Mouse (Mus musculus) cerebellum, adult 18-20 months (tissue): ENCODE data around the gene Srebf2.

ENCODE experiments used
- DNase-seq, 2 experiments: peaks; one replicate each; pipeline ENCODE4 v3.0.0; 2021

Gene Srebf2

DNA sequence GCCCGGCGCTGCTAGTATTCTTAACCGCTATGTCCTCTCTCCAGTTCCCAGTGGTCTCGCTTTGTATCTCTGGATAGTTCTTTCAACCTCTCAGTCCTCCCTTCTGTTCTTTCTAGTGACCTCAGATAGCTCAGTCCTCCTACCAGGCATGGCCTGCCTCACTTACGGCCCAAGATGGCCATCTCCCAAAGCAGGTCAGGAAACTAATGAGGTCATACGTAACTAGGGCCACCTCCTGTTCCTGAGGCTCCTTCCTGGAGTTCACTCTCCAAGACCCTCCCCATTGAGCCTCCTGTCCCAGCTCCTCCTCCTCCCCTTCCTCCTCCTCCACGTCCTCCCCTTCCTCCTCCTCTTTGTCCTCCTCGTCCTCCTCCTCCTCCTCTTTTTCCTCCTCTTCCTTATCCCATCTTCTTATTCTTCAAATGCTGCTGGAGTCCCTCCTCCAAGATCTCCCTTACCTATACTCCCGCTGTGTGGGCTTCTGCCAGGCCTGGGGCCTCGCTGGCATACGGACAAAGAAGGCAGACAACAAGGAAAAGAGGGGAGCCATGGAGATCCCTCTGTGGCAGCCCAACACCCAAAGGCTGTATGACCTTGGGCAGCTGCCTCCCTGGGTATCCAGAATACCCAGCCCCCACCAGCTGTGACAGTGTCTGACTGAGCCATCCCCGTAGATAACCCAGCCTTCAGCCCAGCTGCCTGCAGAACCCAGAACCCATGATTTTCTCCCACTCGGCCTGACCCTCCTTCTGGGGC, 62.5 kb downstream of the Srebf2 start:
- peak; percentile 30 to 54 for DNase-seq

DNA sequence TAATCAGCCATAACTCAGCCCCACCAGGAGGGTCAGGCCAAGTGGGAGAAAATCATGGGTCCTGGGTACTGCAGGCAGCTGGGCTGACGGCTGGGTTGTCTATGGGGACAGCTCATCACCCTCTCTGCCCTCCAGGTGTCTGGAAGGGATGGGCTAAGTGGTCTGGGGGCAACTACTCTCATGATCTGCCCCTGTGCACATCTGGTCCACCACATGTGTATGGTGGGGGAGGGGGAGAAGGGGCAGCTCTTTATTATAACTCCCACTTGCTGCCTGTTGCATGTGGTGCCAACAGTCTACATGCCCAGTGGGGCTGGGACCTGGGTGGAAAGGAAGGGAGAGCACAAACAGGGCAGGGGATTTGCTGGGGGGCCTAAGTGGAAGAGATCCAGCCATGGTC, 63.8 kb downstream of the Srebf2 start:
- peak; percentile 26 to 38 for DNase-seq

DNA sequence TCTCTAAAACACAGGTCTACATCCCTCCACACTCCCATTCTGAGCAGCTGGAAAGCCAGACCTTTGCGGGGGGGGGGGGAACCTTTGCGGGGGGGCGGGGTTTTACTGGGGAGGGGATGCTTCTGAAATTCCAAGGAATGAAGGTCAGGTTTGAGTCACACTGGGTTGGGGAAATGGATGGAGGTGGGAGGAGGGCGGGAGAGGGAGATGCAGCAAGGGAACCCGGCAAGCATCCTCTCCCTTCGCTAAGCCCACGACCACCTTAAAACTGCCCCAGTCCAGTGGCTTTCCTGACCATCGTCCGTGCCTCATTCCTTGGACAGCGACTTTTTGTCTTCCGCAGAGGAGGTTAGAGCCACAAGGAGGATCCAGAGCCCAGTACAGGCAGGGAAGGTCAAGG, 64.3 kb downstream of the Srebf2 start:
- peak; percentile 21 to 43 for DNase-seq

DNA sequence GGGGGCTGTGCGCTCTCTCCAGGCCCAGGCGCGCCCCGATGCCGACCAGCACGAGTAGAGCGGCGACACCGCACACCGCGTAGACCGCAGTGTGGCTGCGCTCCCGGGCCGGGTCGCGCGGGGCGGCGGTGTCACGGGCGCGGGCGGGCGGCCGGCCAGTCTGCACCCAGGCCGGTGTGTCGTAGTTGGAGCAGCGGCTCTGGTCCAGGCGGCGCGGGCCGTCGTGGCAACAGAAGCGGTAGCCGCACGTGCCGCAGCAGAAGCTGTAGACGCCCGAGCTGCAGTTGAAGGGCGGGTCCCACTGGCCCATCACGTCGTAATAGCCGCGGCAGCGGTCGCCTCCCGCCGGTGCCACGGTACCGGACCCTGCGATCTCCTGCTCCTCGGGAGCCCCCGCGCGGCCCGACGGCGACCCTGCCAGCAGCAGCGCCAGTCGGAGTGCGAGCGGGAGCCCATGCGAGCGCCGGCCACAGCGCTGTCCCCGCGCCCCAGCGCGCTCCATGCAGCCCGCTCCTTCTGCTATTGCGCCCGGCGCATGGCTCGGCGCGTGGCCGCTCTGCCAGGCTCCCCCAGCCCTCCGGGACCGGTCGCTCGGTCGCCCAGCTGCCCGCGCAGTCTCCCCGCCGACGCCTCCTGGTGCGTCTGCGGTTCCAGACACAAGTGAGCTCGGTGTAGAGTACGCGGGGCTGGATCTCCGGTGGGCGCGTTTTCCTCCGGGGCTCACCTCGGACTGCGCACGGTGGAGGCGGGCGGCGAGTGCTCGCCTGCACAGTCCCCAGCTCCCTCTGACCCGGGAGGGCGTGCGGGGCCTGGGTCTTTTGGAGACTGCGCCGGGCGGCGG, 65.2 kb downstream of the Srebf2 start:
- DNase-seq = peak; percentile 62 to 77

DNA sequence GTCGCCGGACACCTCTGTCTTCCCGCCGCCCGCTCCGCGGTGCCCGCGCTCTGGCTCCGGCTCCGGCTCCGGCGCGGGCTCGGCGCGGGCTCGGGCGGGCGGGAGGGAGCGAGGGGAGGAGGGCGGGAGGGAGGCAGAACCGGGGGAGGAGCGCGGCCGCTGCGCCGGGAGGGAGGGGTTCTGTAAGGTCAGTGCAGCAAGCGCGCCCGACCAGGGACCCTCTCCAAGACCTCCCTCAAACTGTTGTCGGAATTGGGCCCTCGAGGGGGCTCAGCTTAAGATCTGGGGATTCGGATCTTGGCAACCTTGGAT, 65.7 kb downstream of the Srebf2 start, which contains the start of gene Shisa8:
Gene Shisa8 (minus strand): TSS at position 64 of the 312 bp plus-strand sequence.
- DNase-seq = peak; percentile 74 to 77

DNA sequence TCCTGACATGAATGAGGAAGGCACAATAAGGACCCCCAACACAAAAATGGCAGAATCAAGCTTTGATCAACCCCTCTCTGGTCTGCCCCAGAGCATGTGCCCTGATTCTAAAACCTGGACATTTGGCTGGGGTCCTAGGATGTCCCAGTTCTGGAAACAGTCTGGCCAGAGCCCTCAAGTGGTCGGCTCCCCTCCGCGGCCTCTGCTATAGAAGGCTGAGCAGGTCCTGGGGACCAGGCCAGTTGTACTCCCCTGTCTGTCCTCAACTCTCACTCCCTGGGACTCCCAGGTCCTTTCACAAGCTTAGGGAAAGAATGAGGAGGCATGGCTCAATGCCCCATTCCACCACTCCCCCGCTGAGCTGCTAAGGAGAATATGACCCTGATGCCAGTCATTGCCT, 66.2 kb downstream of the Srebf2 start:
- DNase-seq = peak; percentile 32 to 51

DNA sequence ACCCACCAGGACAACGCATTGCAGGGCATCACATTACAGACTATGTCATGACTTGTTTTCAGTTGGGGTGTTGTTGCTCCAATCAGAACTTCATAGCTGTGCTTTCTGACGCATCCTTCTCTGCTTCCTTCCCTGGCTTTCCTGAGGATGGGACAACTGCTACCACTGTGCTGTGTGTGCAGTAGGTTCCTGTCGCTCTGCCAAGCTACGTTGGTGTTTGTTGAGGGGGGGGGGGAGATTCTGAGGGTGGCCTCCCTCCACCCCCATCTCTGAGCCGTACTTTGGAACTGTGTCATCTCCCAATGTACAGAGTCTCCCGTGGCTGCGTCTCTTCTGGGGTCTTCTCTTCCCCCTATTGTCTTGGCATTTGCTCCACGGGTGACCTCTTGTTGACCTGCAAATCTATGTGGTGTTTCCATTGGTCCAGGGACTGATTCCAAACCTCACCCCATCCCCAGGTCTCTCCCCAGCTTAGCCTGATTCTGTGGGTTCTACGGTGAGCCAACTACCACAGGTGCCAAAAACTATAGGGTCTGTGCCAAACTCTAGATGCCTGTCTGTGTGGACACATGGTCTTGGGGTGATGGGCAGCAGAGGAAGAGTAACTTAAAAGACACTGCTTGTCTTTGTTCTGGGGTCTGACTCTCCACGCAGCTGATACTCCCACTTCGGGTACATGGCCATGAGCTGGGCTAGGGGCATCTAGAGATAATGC, 68.5 kb downstream of the Srebf2 start:
- peak; percentile 68 to 76 for DNase-seq

DNA sequence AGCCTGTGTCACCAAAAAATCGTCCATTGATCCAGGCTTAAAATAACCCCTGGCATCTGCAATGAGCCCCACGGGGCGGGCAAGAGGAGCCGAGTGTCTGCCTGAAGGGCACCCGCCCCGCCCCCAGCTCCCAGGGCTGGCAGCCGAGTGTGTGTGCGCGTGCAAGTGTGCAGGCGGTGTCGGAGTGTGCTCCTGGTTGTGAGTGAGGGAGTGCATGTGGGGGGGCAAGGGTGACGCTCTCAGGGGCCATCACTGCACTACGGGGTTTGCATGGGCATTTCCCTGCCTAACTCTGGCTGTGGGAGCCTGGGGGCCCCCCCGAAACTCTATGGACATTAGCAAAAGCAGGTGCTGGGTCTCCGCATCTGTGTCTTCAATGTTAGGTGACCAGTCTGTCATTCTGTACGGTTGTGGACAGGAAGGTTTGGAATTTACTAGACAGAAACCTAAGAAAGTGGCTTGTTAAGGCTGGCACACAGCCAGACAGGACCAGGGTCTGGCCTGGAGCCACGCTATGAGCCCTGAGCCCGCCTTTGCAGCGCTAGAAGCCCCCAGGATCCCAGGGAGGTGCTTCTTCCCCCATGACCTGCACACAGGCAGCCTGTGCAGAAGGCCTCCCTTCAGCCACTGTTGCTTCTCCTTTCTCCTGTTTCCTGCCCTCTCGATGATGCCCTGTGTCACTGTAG, 69.3 kb downstream of the Srebf2 start:
- DNase-seq = peak; percentile 33 to 54

DNA sequence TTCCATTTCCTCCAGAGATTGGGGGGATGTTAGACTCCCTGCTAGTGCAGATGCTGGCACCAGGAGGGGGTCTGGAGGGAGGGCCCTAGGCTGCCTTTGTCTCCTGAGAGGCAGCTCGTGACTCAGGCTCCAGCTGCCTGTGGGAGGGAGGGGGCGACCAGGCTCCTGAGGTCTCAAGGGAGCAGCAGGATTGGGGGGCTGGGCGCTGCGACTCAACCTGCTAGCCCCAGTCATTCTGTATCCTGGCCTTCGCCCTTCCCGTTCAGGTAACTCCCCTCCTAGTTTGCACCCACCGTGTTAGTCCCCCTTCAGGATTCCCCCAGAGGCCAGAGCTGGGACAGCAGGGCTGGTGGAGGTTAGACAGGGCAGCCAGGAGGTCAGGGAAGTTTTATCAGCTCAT, 70.1 kb downstream of the Srebf2 start:
- DNase-seq = no peak

DNA sequence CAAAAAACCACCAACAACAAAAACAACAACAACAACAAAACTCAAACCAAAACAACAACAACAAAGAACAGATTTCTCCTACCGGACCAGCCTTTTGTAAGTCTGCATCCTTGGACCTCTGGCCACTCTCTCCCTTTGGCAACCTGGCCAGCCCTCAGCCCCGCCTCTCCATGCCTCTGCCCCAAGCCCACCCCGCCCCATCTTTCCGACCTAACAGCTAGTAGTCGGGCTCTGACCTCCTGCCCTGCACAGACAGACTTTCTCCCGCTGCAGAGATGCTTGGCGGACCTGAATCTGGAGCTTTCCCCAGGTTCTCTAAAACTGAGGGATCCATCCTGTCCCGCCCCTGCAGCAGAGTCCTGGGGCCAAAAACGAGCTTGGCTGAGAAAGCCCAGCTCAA, 71.0 kb downstream of the Srebf2 start:
- DNase-seq = no peak

DNA sequence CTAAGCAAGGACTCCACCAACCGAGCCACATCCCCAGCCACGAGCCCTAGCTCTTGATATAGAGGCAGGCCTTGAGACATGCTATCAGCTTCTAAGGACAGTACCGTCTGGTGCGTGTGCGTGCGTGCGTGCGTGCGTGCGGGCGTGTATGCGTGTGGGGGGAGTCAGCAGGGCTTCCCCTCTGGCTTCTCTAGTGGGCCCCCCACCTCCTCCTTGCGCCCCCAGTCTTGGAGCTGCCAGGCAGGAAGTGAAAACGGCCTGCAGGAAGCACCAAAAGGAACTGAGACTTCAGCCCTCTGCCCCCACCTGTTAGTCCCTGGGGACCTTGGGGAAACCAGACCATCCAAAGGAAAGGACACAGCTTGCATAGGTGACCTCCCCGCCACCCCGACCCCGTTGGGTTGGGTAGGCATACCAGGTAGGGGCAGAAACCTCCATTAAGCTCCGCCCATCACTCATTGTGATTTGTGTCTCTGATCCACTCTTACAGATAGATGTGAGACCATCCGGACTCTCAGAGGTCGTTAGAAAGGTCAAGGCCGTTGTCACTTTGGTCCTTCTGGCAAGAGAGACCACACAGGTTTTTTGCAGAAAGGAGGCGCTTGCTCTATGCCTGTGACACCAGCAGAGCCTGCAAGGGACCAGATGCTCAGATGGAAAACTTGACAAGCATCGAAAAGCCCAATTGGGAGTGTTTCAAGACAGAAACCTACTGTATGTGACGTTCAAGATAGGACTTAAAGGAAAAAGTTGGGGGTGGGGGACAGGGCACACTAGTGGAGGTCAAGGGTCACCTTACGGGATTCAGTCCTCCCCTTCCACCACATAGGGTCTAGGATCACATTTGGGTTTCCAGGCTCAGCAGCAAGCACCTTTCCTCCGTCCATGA, 72.0 kb downstream of the Srebf2 start:
- DNase-seq = no peak

DNA sequence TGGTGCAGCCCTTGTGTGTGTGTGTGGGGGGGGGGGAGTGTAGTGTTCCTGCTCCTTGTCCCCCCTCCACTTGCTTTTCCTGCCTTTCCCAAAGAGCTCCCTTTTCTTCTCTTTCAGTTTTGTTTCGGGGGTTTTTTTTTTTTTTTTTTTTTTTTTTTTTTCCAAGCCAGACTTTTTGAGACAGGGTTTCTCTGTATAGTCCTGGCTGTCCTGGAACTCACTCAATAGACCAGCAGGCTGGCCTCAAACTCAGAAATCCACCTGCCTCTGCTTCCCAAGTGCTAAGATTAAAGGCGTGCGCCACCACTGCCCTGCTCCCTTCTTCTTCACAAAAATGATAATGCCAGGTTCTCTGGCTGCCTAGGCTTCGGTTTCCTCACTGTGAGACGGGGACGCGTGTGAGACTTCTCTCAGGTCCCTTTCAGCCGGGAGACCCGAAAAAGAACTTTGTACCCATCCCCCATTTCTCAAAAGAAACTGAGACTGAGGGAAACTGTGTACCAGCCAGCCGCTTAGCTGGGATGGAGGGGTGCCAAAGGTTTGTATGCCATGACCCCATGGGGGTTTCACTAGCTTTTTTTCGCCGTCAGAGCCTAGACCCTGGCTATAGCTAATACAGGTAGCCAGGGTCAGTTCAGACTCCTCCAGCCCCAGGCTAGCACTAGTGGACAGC, 73.2 kb downstream of the Srebf2 start:
- DNase-seq = no peak

DNA sequence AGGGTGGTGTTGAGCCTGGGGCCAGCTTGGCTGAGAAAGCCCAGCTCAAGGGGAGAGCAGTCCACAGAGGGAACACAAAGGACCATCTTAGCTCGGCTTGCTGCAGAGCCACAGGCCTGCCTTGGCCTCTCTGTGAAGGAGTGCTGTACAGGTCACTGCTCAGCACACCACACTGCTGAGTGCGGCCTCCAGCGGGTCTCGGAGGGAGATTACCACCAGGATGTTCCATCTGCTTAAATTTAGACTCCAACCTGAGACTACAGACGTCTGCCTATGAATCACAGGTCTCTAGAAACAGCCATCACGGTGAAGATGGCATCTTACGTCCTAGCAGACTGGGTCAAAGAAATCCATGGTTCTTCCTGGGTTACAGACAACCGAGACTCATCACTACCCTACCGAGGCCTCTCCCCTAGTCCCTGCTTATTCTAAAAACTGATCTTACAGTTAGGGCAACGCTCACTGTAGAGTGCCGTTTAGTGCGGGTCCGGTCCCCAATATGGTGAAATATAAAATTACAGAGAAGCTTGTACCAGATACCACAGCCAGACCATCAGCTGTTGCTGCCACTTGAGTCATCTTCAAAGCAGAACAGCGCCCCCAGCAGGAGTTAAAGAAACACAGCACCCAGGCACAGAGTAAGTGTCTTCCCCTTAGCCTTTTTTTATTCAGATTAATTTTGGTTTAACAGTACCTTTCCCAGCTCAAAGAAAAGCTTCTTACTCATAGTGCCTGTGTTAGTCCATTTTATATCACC, 74.3 kb downstream of the Srebf2 start:
- no peak for DNase-seq

DNA sequence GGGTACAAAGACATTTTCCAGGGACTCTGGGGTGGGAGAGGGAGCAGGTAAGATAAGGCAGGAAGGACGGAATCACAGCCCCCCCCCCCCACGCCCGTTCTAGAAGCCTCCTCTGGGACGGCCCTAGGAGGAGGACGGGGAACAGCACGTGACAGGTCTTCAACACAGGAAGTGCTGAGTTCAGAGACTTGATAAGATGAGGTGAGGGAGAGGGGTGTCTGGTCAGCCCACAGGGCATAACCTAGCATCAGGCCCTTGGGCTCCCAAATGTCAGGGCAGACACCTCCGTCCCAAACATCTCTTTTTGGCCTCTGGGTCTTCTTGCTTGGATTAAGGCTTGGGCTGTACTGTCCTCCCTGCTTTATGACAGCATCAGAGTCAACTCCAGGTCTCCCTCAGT, 76.3 kb downstream of the Srebf2 start:
- DNase-seq = no peak

DNA sequence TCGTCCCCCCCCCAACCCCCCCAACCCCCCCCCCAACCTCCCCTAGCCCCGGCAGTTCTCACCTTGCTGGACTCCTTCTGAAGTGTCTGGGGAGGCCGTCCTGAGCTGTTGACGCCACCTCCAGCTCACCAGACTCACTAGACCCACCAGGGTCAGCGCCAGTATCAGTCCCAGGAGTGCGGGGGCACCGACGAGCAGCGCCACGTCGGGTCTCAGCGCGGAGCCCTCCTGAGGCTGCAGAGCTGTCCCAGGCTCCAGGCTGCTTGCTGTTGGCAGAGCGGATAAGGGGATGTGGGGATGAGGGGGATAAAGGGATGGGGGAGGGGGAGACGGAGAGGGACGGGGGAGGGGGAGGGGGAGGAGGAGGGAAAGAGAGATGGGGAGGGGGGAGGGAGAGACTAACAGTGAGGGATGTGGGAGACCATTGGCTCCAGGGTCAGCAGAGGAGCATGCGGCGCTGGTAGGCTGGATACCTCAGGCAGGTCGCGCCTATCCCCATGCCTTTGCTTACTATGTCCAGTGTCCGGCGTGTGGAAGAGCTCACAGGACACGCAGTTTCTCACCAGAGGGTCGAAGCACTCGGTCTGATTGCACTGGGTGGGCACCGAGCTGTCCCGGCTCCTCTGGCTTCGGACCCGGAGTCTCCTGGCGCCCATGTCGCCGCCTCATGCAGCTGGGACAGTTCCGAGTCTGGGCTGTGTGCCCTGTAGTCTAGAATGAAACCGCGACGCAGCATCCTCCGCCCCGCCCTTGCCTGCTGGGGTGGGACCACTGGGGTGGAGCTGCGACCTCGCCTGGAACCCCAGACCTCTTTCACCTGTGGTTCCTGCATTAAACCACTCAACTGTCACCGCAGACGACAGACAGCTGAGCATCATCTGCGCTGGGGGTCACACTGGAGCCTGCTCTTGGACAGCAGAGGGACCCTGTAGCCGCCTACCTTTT, 76.9 kb downstream of the Srebf2 start, which contains the start of gene Tnfrsf13c:
Gene Tnfrsf13c (minus strand): TSS at position 713 of the 945 bp plus-strand sequence.
- DNase-seq = peak; percentile 29 to 49

DNA sequence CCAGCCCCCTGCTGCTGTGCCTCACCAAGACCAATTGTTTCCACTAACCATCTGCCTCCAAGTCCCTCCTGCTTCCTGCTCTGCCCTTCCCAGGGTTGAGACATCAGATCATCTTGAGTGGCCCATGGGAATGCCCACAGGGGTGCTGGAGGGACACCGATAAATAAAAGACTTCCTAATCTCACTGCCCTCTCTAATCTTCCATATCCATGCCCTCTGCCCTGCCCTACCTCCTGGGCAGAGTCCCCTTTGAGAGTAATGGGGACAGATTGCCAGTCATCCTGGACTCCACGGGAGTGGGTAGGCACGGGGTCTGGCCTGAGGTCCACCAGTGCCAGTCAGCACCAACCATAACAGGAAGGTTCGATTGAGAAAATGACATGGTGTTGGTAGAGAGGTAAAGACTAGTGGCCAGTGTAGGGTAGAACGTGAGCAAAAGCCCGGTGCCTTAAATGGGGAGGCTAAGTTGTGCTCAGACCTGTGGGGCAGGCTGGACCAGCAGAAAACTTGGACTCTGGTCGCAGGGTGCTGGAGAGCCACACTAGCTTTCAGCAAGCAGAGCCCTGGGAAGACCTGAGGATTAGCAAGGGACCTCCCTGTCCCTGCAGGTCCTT, 77.7 kb downstream of the Srebf2 start:
- DNase-seq = no peak

DNA sequence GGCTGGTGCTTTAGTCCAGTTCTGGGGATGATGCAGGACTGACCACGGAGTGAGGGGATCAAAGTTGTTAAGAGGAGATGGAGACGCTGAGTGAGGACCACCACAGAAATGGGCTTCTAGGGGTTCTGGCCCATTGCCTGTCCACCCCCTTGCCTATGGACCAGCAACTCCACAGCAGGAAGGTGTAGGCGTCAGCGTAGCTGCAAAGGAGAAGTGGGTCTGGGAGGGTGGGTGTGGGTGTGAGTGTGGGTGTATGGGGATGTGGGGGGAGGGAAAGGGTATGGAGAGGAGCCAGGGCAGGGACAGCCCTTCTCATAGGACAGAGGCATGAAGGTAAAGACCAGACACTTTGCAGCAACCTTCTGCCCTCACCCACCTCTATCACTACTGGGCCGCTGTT, 78.8 kb downstream of the Srebf2 start:
- DNase-seq = no peak

DNA sequence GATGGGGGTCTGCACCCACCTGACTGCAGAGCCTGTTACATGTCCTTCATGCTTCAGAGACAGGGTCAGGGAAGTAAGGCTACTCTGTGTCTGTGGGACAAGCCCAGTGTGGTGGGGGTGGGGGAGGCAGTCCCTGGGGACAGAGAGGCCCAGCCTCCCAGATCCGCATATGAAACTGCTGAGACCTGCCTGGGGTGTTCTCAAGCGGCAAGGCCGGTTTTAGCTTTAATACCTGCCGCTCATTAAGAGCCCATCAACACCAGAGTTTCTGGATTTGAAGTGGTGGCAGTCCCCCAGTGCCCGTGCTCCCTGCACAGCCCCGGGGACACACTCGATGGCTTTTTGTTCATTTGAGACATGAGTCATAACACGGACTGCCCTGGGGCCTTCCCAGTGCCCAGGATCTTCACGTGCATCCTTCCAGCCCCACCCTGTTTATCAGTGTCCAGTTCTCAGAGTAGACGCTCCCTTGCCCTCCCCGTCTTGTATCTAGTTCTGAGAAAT, 82.6 kb downstream of the Srebf2 start:
- DNase-seq = no peak
